Mouse (Mus musculus): Measurements from ENCODE around the gene Tpst1.

DNA sequence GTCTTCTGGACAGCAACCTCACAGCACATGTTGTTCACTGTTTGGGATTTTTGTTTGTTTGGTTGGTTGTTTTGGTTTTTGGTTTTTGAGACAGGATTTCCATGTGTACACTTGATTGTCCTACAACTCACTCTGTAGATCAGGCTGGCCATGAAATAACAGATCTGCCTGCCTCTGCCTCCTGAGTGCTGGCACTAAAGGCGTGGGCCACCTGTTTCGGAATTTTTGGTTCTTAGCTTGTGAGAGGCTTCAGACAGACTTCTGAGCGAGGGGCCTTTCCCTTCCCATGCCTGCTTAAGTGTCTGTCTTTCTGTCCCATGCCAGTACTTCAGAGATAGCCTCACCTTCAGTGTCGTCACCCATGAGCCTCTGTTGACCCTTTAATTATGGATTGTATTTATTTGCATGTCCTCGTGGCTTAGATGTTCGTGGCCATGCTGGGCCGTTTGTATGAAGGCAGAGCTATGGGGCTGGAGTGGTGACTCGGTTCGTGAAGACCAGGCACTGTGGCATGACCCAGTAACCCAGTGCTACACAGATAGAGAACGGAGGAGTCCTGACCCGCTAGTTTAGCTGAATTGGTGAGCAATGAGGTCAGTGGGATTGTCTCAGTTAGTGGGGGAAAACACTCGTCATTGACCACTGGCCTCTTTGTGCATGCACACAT, 47.1 kb downstream of the Tpst1 start:
- no peak for TF ChIP-seq POLR2A (IDR thresholded peaks at IDR 0.05; ENCODE audit: low read depth, low read length)
- no peak for TF ChIP-seq CTCF (IDR thresholded peaks at IDR 0.05; ENCODE audit: extremely low read depth, insufficient read depth, insufficient read length, insufficient replicate concordance)

Measured in spleen, adult 2 months (tissue).